In genomic region chr8:89926666-89927232, GRCm38 (mm10) we compare ENCODE assay signal across 12 mouse cellular contexts.
DNase-seq lines count a peak whose midpoint lies in the region; TF ChIP-seq lines count a peak whose summit lies in the region.
"Had no signal": no experiment of that assay in that cellular context is flagged by ENCODE, and none has a peak within 500 bp of the region (broad histone marks: within the 10 kb centered on the region; RNA-seq: fewer than 3 reads in every experiment).

No protein-coding gene starts in this region.

- H3K4me3 ChIP-seq in cerebellum, adult 2 months (replicated peaks; ENCODE audit: insufficient read depth, low read depth, low read length) = no peak overlapping the region
- H3K4me3 ChIP-seq in midbrain, embryonic 10.5 days = no peak overlapping the region
- H3K4me3 ChIP-seq in heart, embryonic 10.5 days = no peak overlapping the region

- H3K36me3 ChIP-seq in midbrain, embryonic 10.5 days = no peaks in the 10 kb centered on the region
- H3K36me3 ChIP-seq in heart, embryonic 10.5 days = no peaks in the 10 kb centered on the region

- H3K9me3 ChIP-seq in midbrain, embryonic 10.5 days (replicated peaks) = peaks cover 2% of the 10 kb centered on the region; the same call in 1 of the 2 replicates
- no peaks in the 10 kb centered on the region for H3K9me3 ChIP-seq in heart, embryonic 10.5 days

- TF ChIP-seq CTCF in cerebellum, adult 2 months (IDR thresholded peaks at IDR 0.05; ENCODE audit: borderline replicate concordance, insufficient read depth, low read depth, low read length) = no peak

- no peaks in the 10 kb centered on the region for H3K4me1 ChIP-seq in cerebellum, adult 2 months (ENCODE audit: control insufficient read depth, insufficient read depth, low read length)
- peaks cover 24% of the 10 kb centered on the region for H3K4me1 ChIP-seq in midbrain, embryonic 10.5 days
- H3K4me1 ChIP-seq in heart, embryonic 10.5 days = no peaks in the 10 kb centered on the region

- H3K27me3 ChIP-seq in cerebellum, adult 2 months (ENCODE audit: control insufficient read depth, insufficient read depth, low read length) = no peaks in the 10 kb centered on the region
- no peaks in the 10 kb centered on the region for H3K27me3 ChIP-seq in midbrain, embryonic 10.5 days (ENCODE audit: low read depth, poor library complexity, severe bottlenecking)
- no peaks in the 10 kb centered on the region for H3K27me3 ChIP-seq in heart, embryonic 10.5 days (ENCODE audit: insufficient read depth, poor library complexity, severe bottlenecking)

- WGBS in cerebellum, adult 2 months = 19% methylated on average over 3 of the region's 3 CpGs
- WGBS in midbrain, embryonic 10.5 days = 2% methylated on average over 3 of the region's 3 CpGs
- WGBS in heart, embryonic 10.5 days = 20% methylated on average over 3 of the region's 3 CpGs

- DNase-seq in cerebellum, adult 2 months = peak; percentile 10 to 32
- DNase-seq in cerebellum, adult 8-10 months = no peak
- DNase-seq in right cerebral cortex, adult 2 months (ENCODE audit: low spot score in 2 of 2) = peak; percentile 4 to 10
- no peak for DNase-seq in right cerebral cortex, postnatal 25 days
- peak; percentile 26 for DNase-seq in midbrain, embryonic 10.5 days (ENCODE audit: low spot score)
- no peak for DNase-seq in testis, postnatal 14 days (ENCODE audit: low spot score)
- no peak for DNase-seq in heart, embryonic 10.5 days (ENCODE audit: low spot score)
- no peak for DNase-seq in thymus, postnatal 36 days
- DNase-seq: heart, postnatal 10 days; kidney, postnatal 4 days; liver; lung, postnatal 10 days had no signal

- no peak for TF ChIP-seq POLR2A in cerebellum, adult 2 months (IDR thresholded peaks at IDR 0.05; ENCODE audit: borderline replicate concordance, insufficient read depth, low read length)

- no peak overlapping the region for H3K27ac ChIP-seq in cerebellum, adult 2 months (ENCODE audit: insufficient read depth, low read length)
- H3K27ac ChIP-seq in midbrain, embryonic 10.5 days (replicated peaks) = peak overlapping the region; percentile 71
- no peak overlapping the region for H3K27ac ChIP-seq in heart, embryonic 10.5 days

Comparison
In these comparisons a context has a peak if more than half of its experiments do, and no peak if none do; other contexts are left out.
1. DNase-seq: peak in cerebellum, adult 2 months (2 of 2), right cerebral cortex, adult 2 months (2 of 2) and midbrain, embryonic 10.5 days (single experiment); none in cerebellum, adult 8-10 months (single experiment), right cerebral cortex, postnatal 25 days (single experiment), testis, postnatal 14 days (single experiment), heart, embryonic 10.5 days (single experiment) and thymus, postnatal 36 days (0 of 2).